Mouse (Mus musculus) CH12.LX (cell line): ENCODE results near the gene Lrrc74b. TPM values are rescaled to one million over a fixed set of nuclear protein-coding genes. Genes with fewer than 3 reads are reported as not detected.
"Not testable (repeated sequence)": the region's sequence is repeated elsewhere in the genome, so short reads cannot be mapped to it uniquely, and the experiment has no call there.

Experiments used
- DNase-seq: peaks from one replicate; pipeline ENCODE4 v3.0.0-alpha.2; 2013; ENCODE audit errors: extremely low read depth
- H3K27ac ChIP-seq: 2 replicates; pipeline ENCODE4 v1.5.1; 2012; ENCODE audit warnings: low read depth, mild to moderate bottlenecking, control low read depth, moderate library complexity; ENCODE audit not compliant: insufficient read depth
- H3K27me3 ChIP-seq: replicated peaks from 2 replicates; pipeline ENCODE3; 2012; ENCODE audit warnings: inconsistent platforms
- H3K36me3 ChIP-seq, 2 experiments: replicated peaks in 1 of 2; 2 replicates each; pipeline versions ENCODE3 to v1.6.1; 2012; ENCODE audit warnings: inconsistent platforms in 1 of 2, low read length in 1 of 2, mild to moderate bottlenecking in 1 of 2, mixed read lengths in 1 of 2, moderate library complexity in 1 of 2; ENCODE audit not compliant: control insufficient read depth in 1 of 2, insufficient read depth in 1 of 2
- H3K4me1 ChIP-seq, 2 experiments: 2 replicates each; pipeline ENCODE4 v1.6.1; 2012; ENCODE audit warnings: inconsistent platforms in 1 of 2, moderate library complexity in 1 of 2; ENCODE audit not compliant: insufficient read depth in 2 of 2, control insufficient read depth in 1 of 2
- H3K4me2 ChIP-seq: 2 replicates; pipeline ENCODE4 v1.6.1; 2012; ENCODE audit warnings: low read depth, mild to moderate bottlenecking, control low read depth; ENCODE audit not compliant: poor library complexity, insufficient read depth, severe bottlenecking
- H3K4me3 ChIP-seq, 3 experiments: fragments of 150-350 bp in 1 of 3; sonication (generic) in 1 of 3; replicated peaks in 1 of 3; 2 replicates each; pipeline versions ENCODE3 to v1.5.1; 2011 to 2012; ENCODE audit warnings: low read depth in 2 of 3, low read length in 2 of 3, mild to moderate bottlenecking in 2 of 3, moderate library complexity in 2 of 3, control low read depth in 1 of 3, improper control_type of control experiment in 1 of 3, inconsistent platforms in 1 of 3, mixed read lengths in 1 of 3; ENCODE audit not compliant: poor library complexity in 1 of 3
- H3K79me2 ChIP-seq: replicated peaks from 2 replicates; pipeline ENCODE4 v1.6.1; 2012; ENCODE audit warnings: mild to moderate bottlenecking, moderate library complexity; ENCODE audit not compliant: control insufficient read depth, poor library complexity, insufficient read depth, severe bottlenecking; ENCODE audit errors: extremely low read depth
- H3K9ac ChIP-seq: 2 replicates; pipeline ENCODE4 v1.6.1; 2012; ENCODE audit warnings: low read depth, mild to moderate bottlenecking, control low read depth, moderate library complexity; ENCODE audit not compliant: insufficient read depth
- H3K9me3 ChIP-seq: replicated peaks from 2 replicates; pipeline ENCODE3; 2012; ENCODE audit warnings: low read length, inconsistent platforms, mixed read lengths
- CTCF ChIP-seq, 2 experiments: IDR thresholded peaks in 1 of 2; conservative IDR thresholded peaks in 1 of 2; 2 replicates each; pipeline ENCODE4 v1.5.1; 2011 to 2012; ENCODE audit warnings: low read depth in 2 of 2, low read length in 2 of 2, improper control_type of control experiment in 1 of 2, inconsistent platforms in 1 of 2, mild to moderate bottlenecking in 1 of 2, moderate library complexity in 1 of 2
- E2F4 ChIP-seq: IDR thresholded peaks from 2 replicates; pipeline ENCODE4 v1.6.1; 2011; ENCODE audit warnings: low read depth, low read length, improper control_type of control experiment; ENCODE audit not compliant: insufficient replicate concordance
- EP300 ChIP-seq: IDR thresholded peaks from 2 replicates; pipeline ENCODE4 v1.6.1; 2011; ENCODE audit warnings: low read length, improper control_type of control experiment
- ETS1 ChIP-seq: conservative IDR thresholded peaks from 2 replicates; pipeline ENCODE4 v1.6.1; 2012; ENCODE audit warnings: low read depth, mild to moderate bottlenecking, inconsistent platforms, low read length, improper control_type of control experiment, moderate library complexity
- GABPA ChIP-seq: IDR thresholded peaks from 2 replicates; pipeline ENCODE4 v1.6.1; 2012; ENCODE audit warnings: low read depth, low read length, improper control_type of control experiment, inconsistent platforms; ENCODE audit not compliant: insufficient replicate concordance
- JUN ChIP-seq: IDR thresholded peaks from 2 replicates; pipeline ENCODE4 v1.6.1; 2011; ENCODE audit warnings: low read depth, mild to moderate bottlenecking, low read length, improper control_type of control experiment, moderate library complexity; ENCODE audit not compliant: insufficient read depth
- MAFK ChIP-seq: IDR thresholded peaks from 2 replicates; pipeline ENCODE4 v1.6.1; 2011; ENCODE audit warnings: low read length, improper control_type of control experiment; ENCODE audit not compliant: insufficient replicate concordance
- MAX ChIP-seq: IDR thresholded peaks from 2 replicates; pipeline ENCODE4 v1.6.1; 2011; ENCODE audit warnings: low read length, improper control_type of control experiment
- NELFE ChIP-seq: IDR thresholded peaks from 2 replicates; pipeline ENCODE4 v1.6.1; 2011; ENCODE audit warnings: low read depth, low read length, improper control_type of control experiment
- NRF1 ChIP-seq: IDR thresholded peaks from 2 replicates; pipeline ENCODE4 v1.6.1; 2014; ENCODE audit warnings: low read depth, mild to moderate bottlenecking, inconsistent platforms, low read length, improper control_type of control experiment, moderate library complexity
- POLR2AphosphoS2 ChIP-seq: IDR thresholded peaks from 2 replicates; pipeline ENCODE4 v1.6.1; 2011; ENCODE audit warnings: low read depth, low read length, improper control_type of control experiment
- RAD21 ChIP-seq: IDR thresholded peaks from 2 replicates; pipeline ENCODE4 v1.6.1; 2011; ENCODE audit warnings: low read depth, mild to moderate bottlenecking, low read length, improper control_type of control experiment, moderate library complexity
- RCOR1 ChIP-seq: conservative IDR thresholded peaks from 2 replicates; pipeline ENCODE4 v1.6.1; 2012; ENCODE audit warnings: low read depth, mild to moderate bottlenecking, inconsistent platforms, low read length, improper control_type of control experiment
- SIN3A ChIP-seq: IDR thresholded peaks from 2 replicates; pipeline ENCODE4 v1.6.1; 2012; ENCODE audit warnings: low read length, improper control_type of control experiment, inconsistent platforms
- TBP ChIP-seq: conservative IDR thresholded peaks from 2 replicates; pipeline ENCODE4 v1.6.1; 2011; ENCODE audit warnings: low read depth, low read length, improper control_type of control experiment
- TCF12 ChIP-seq: IDR thresholded peaks from 2 replicates; pipeline ENCODE4 v1.6.1; 2014; ENCODE audit warnings: low read depth, mild to moderate bottlenecking, inconsistent platforms, low read length, improper control_type of control experiment
- UBTF ChIP-seq: IDR thresholded peaks from 2 replicates; pipeline ENCODE4 v1.6.1; 2012; ENCODE audit warnings: low read depth, mild to moderate bottlenecking, inconsistent platforms, low read length, improper control_type of control experiment, moderate library complexity
- USF1 ChIP-seq: IDR thresholded peaks from 2 replicates; pipeline ENCODE4 v1.6.1; 2014; ENCODE audit warnings: low read depth, mild to moderate bottlenecking, inconsistent platforms, low read length, improper control_type of control experiment
- USF2 ChIP-seq: conservative IDR thresholded peaks from 2 replicates; pipeline ENCODE4 v1.6.1; 2011; ENCODE audit warnings: low read depth, low read length, improper control_type of control experiment
- ZC3H11A ChIP-seq: IDR thresholded peaks from 2 replicates; pipeline ENCODE4 v1.6.1; 2012; ENCODE audit warnings: low read depth, mild to moderate bottlenecking, inconsistent platforms, low read length, improper control_type of control experiment
- dilution Hi-C: fragments of 300-500 bp; cut with MboI; formaldehyde crosslinking; loops from 2 replicates; pipeline ENCODE4 v1.14.3; 2020; ENCODE audit warnings: low sequenced_read_pairs; ENCODE audit not compliant: extremely low pct_unique_long_range_greater_than_20kb, extremely low pct_ligation_motif_present
- in situ Hi-C: fragments of 300-500 bp; cut with MboI; formaldehyde crosslinking; loops from 3 replicates; pipeline ENCODE4 v1.14.3; 2019; ENCODE audit warnings: low sequenced_read_pairs, low pct_ligation_motif_present, low pct_unique_long_range_greater_than_20kb, mixed read lengths
- polyA plus RNA-seq: library from polyadenylated mRNA; unstranded; fragments of >175 nt; gene quantifications from 2 replicates; pipeline ENCODE4 v1.2.1, GENCODE M21; 2012; ENCODE audit warnings: low read depth; ENCODE audit not compliant: insufficient read length
- total RNA-seq, 2 experiments: library from RNA; depleted of rRNA; stranded (reverse); fragments of 300-350 nt in 1 of 2; fragments of >200 nt in 1 of 2; gene quantifications; 2 replicates each; pipeline ENCODE4 v1.2.3; 2012 to 2014

Gene Lrrc74b
- total and polyA plus RNA-seq, 3 experiments, result 0.17 TPM; not detected in 2

DNA sequence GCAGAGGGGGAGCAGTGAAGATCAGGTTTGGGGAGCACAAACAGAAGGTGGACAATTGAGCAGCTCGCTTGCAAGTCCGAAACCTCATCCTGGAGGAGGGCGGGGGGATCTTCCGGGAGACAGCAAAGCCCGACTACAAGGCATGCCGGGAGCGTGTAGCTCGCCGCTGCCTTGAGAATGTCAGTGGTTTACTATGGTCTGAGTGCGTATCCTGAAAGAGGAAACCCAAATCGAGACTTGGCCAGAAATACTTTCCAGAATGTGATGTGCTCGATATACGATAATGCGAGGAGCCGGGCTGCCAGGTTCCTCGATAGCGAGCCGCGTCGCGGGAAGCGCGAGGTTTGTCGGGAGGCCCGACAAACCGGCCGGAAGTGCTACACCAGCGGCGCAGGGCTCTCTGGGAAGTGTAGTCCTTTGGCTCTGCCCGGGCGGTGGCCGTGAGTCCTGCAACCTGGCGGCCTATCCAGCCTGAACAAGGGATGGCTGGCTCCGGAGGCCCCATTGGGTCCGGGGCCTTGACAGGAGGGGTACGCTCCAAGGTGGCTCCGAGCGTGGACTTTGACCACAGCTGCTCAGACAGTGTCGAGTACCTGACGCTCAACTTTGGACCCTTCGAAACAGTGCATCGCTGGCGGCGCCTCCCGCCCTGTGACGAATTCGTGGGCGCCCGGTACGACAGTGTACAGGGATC, 52.4 kb downstream of the Lrrc74b start, which contains the start of gene Lztr1 (continued):
- no peak for TF ChIP-seq ETS1
- TF ChIP-seq CTCF (conservative IDR thresholded peaks at IDR 0.05 in 1 of 2, IDR thresholded peaks at IDR 0.05 in 1 of 2; ENCODE audit: low read depth in 2 of 2, low read length in 2 of 2), result peak in 1 of 2 experiments; percentile 2; a peak in 1 of 4 replicates
- TF ChIP-seq USF2, result no peak
- no peak for TF ChIP-seq MAFK
- TF ChIP-seq ZC3H11A, result no peak
- no peak for TF ChIP-seq RCOR1
- TF ChIP-seq RAD21, result no peak
- no peak for TF ChIP-seq JUN
- peak; percentile 83 for TF ChIP-seq MAX
- TF ChIP-seq, all 38 proteins: peak for 20

GRCm38 (mm10) chr16:17508031-17508430, 53.0 kb downstream of the Lrrc74b start:
- H3K27ac ChIP-seq, H3K9me3 ChIP-seq, dilution Hi-C loops, in situ Hi-C loops, H3K79me2 ChIP-seq: not testable (repeated sequence)
- peaks cover 21 to 29% of the 10 kb centered on the region in 2 experiments for H3K36me3 ChIP-seq
- peak; percentile 55 for DNase-seq
- peak; percentile 67 for TF ChIP-seq TBP
- peak overlapping the region; percentile 63 to 100 (median 81) for H3K4me3 ChIP-seq
- peak overlapping the region; percentile 62 for H3K4me2 ChIP-seq
- H3K4me1 ChIP-seq, result peaks cover 7 to 31% of the 10 kb centered on the region in 2 experiments
- peak overlapping the region; percentile 74 for H3K9ac ChIP-seq
- peaks cover 35% of the 10 kb centered on the region for H3K27me3 ChIP-seq

DNA sequence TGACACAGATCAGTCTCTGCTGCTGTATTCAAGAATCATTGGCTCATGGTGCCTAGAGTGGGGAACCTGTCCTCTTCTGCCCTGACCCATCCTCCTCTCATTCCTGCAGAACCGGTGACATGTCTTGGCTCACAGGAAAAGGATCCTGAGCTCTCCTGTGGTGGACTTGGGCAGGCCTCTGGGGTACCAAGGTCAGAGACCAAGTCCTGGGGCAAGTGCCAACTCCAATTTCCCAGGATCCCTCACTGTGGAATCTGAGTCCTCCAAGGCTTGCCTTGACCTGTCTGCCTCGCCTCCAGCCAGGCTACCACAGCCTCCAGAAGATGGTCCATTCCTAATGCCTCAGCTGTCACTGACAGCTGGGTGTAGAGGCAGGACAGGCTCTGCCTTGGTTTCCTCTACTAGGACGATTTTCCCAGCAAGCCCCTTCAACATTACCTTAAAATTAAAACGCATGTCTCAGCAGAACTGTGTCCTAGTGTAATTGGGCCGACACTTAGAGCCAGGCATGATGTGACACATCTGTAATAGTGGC, 54.0 kb downstream of the Lrrc74b start:
- peaks cover 12 to 19% of the 10 kb centered on the region in 2 experiments for H3K36me3 ChIP-seq
- no peak overlapping the region for H3K27ac ChIP-seq
- H3K4me1 ChIP-seq, result peaks cover 7 to 31% of the 10 kb centered on the region in 2 experiments
- peaks cover 5% of the 10 kb centered on the region; the same call in 1 of the 2 replicates for H3K79me2 ChIP-seq
- H3K9ac ChIP-seq, result no peak overlapping the region
- H3K27me3 ChIP-seq, result peaks cover 44% of the 10 kb centered on the region
- TF ChIP-seq TCF12 (no peak), USF1 (no peak), SIN3A (no peak), E2F4 (no peak), MAX (no peak), MAFK (no peak), GABPA (no peak), NRF1 (no peak), UBTF (no peak), POLR2AphosphoS2 (no peak), EP300 (no peak), NELFE (no peak)
- in situ Hi-C loops, result no loop called here
- H3K9me3 ChIP-seq, result no peaks in the 10 kb centered on the region
- no peak overlapping the region for H3K4me3 ChIP-seq
- H3K4me2 ChIP-seq, result no peak overlapping the region
- dilution Hi-C loops, result no loop called here
- no peak for DNase-seq
